Mouse (Mus musculus) CH12.LX (cell line): ENCODE measurements at regions not wholly inside any gene's neighbourhood (a gene's known extent, or its start where the extent isn't known, plus 50 kb on each side); places are given as distances from the start of the nearest gene placed in this dataset.

Experiments
- DNase-seq: peaks from one replicate; pipeline ENCODE4 v3.0.0-alpha.2; 2013; ENCODE audit errors: extremely low read depth
- H3K27ac ChIP-seq: 2 replicates; pipeline ENCODE4 v1.5.1; 2012; ENCODE audit warnings: low read depth, mild to moderate bottlenecking, control low read depth, moderate library complexity; ENCODE audit not compliant: insufficient read depth
- H3K27me3 ChIP-seq: replicated peaks from 2 replicates; pipeline ENCODE3; 2012; ENCODE audit warnings: inconsistent platforms
- H3K36me3 ChIP-seq, 2 experiments: replicated peaks in 1 of 2; 2 replicates each; pipeline versions ENCODE3 to v1.6.1; 2012; ENCODE audit warnings: inconsistent platforms in 1 of 2, low read length in 1 of 2, mild to moderate bottlenecking in 1 of 2, mixed read lengths in 1 of 2, moderate library complexity in 1 of 2; ENCODE audit not compliant: control insufficient read depth in 1 of 2, insufficient read depth in 1 of 2
- H3K4me1 ChIP-seq, 2 experiments: 2 replicates each; pipeline ENCODE4 v1.6.1; 2012; ENCODE audit warnings: inconsistent platforms in 1 of 2, moderate library complexity in 1 of 2; ENCODE audit not compliant: insufficient read depth in 2 of 2, control insufficient read depth in 1 of 2
- H3K4me2 ChIP-seq: 2 replicates; pipeline ENCODE4 v1.6.1; 2012; ENCODE audit warnings: low read depth, mild to moderate bottlenecking, control low read depth; ENCODE audit not compliant: poor library complexity, insufficient read depth, severe bottlenecking
- H3K4me3 ChIP-seq, 3 experiments: fragments of 150-350 bp in 1 of 3; sonication (generic) in 1 of 3; replicated peaks in 1 of 3; 2 replicates each; pipeline versions ENCODE3 to v1.5.1; 2011 to 2012; ENCODE audit warnings: low read depth in 2 of 3, low read length in 2 of 3, mild to moderate bottlenecking in 2 of 3, moderate library complexity in 2 of 3, control low read depth in 1 of 3, improper control_type of control experiment in 1 of 3, inconsistent platforms in 1 of 3, mixed read lengths in 1 of 3; ENCODE audit not compliant: poor library complexity in 1 of 3
- H3K79me2 ChIP-seq: replicated peaks from 2 replicates; pipeline ENCODE4 v1.6.1; 2012; ENCODE audit warnings: mild to moderate bottlenecking, moderate library complexity; ENCODE audit not compliant: control insufficient read depth, poor library complexity, insufficient read depth, severe bottlenecking; ENCODE audit errors: extremely low read depth
- H3K9ac ChIP-seq: 2 replicates; pipeline ENCODE4 v1.6.1; 2012; ENCODE audit warnings: low read depth, mild to moderate bottlenecking, control low read depth, moderate library complexity; ENCODE audit not compliant: insufficient read depth
- H3K9me3 ChIP-seq: replicated peaks from 2 replicates; pipeline ENCODE3; 2012; ENCODE audit warnings: low read length, inconsistent platforms, mixed read lengths
- CHD2 ChIP-seq: IDR thresholded peaks from 2 replicates; pipeline ENCODE4 v1.6.1; 2011; ENCODE audit warnings: low read length, improper control_type of control experiment
- GABPA ChIP-seq: IDR thresholded peaks from 2 replicates; pipeline ENCODE4 v1.6.1; 2012; ENCODE audit warnings: low read depth, low read length, improper control_type of control experiment, inconsistent platforms; ENCODE audit not compliant: insufficient replicate concordance
- HCFC1 ChIP-seq: IDR thresholded peaks from 2 replicates; pipeline ENCODE4 v1.6.1; 2012; ENCODE audit warnings: low read depth, mild to moderate bottlenecking, inconsistent platforms, low read length, improper control_type of control experiment
- IRF4 ChIP-seq: IDR thresholded peaks from 2 replicates; pipeline ENCODE4 v1.6.1; 2014; ENCODE audit warnings: low read depth, mild to moderate bottlenecking, inconsistent platforms, low read length, improper control_type of control experiment
- JUND ChIP-seq: conservative IDR thresholded peaks from 2 replicates; pipeline ENCODE4 v1.6.1; 2011; ENCODE audit warnings: low read depth, low read length, improper control_type of control experiment
- MAFK ChIP-seq: IDR thresholded peaks from 2 replicates; pipeline ENCODE4 v1.6.1; 2011; ENCODE audit warnings: low read length, improper control_type of control experiment; ENCODE audit not compliant: insufficient replicate concordance
- MAX ChIP-seq: IDR thresholded peaks from 2 replicates; pipeline ENCODE4 v1.6.1; 2011; ENCODE audit warnings: low read length, improper control_type of control experiment
- MAZ ChIP-seq: IDR thresholded peaks from 2 replicates; pipeline ENCODE4 v1.6.1; 2012; ENCODE audit warnings: low read depth, mild to moderate bottlenecking, inconsistent platforms, low read length, improper control_type of control experiment, moderate library complexity
- MEF2A ChIP-seq: IDR thresholded peaks from 2 replicates; pipeline ENCODE4 v1.6.1; 2014; ENCODE audit warnings: low read depth, mild to moderate bottlenecking, inconsistent platforms, low read length, improper control_type of control experiment, borderline replicate concordance
- MXI1 ChIP-seq: IDR thresholded peaks from 2 replicates; pipeline ENCODE4 v1.6.1; 2011; ENCODE audit warnings: mild to moderate bottlenecking, low read depth, low read length, improper control_type of control experiment
- NELFE ChIP-seq: IDR thresholded peaks from 2 replicates; pipeline ENCODE4 v1.6.1; 2011; ENCODE audit warnings: low read depth, low read length, improper control_type of control experiment
- PAX5 ChIP-seq: IDR thresholded peaks from 2 replicates; pipeline ENCODE4 v1.6.1; 2012; ENCODE audit warnings: low read length, inconsistent platforms, mixed read lengths
- RCOR1 ChIP-seq: conservative IDR thresholded peaks from 2 replicates; pipeline ENCODE4 v1.6.1; 2012; ENCODE audit warnings: low read depth, mild to moderate bottlenecking, inconsistent platforms, low read length, improper control_type of control experiment
- TBP ChIP-seq: conservative IDR thresholded peaks from 2 replicates; pipeline ENCODE4 v1.6.1; 2011; ENCODE audit warnings: low read depth, low read length, improper control_type of control experiment
- TCF12 ChIP-seq: IDR thresholded peaks from 2 replicates; pipeline ENCODE4 v1.6.1; 2014; ENCODE audit warnings: low read depth, mild to moderate bottlenecking, inconsistent platforms, low read length, improper control_type of control experiment
- ZMIZ1 ChIP-seq: IDR thresholded peaks from 2 replicates; pipeline ENCODE4 v1.6.1; 2012; ENCODE audit warnings: low read depth, mild to moderate bottlenecking, inconsistent platforms, low read length, improper control_type of control experiment
- dilution Hi-C: fragments of 300-500 bp; cut with MboI; formaldehyde crosslinking; loops from 2 replicates; pipeline ENCODE4 v1.14.3; 2020; ENCODE audit warnings: low sequenced_read_pairs; ENCODE audit not compliant: extremely low pct_unique_long_range_greater_than_20kb, extremely low pct_ligation_motif_present
- in situ Hi-C: fragments of 300-500 bp; cut with MboI; formaldehyde crosslinking; loops from 3 replicates; pipeline ENCODE4 v1.14.3; 2019; ENCODE audit warnings: low sequenced_read_pairs, low pct_ligation_motif_present, low pct_unique_long_range_greater_than_20kb, mixed read lengths

GRCm38 (mm10) chr5:53361295-53361694, 94.4 kb downstream of the Smim20 start:
- in situ Hi-C loops (no loop called here), dilution Hi-C loops (no loop called here)
- no peak overlapping the region for H3K9ac ChIP-seq
- DNase-seq = peak; percentile 64
- no peak overlapping the region for H3K4me3 ChIP-seq
- H3K4me1 ChIP-seq = peaks cover 20 to 53% of the 10 kb centered on the region in 2 experiments
- no peaks in the 10 kb centered on the region for H3K79me2 ChIP-seq
- no peak overlapping the region for H3K27ac ChIP-seq
- H3K27me3 ChIP-seq = no peaks in the 10 kb centered on the region
- H3K9me3 ChIP-seq = peaks cover 2% of the 10 kb centered on the region
- TF ChIP-seq MXI1 = no peak
- no peak for TF ChIP-seq IRF4
- TF ChIP-seq RCOR1 = no peak
- TF ChIP-seq MAFK = no peak
- H3K4me2 ChIP-seq = no peak overlapping the region; the same call in 1 of the 2 replicates
- no peaks in the 10 kb centered on the region for H3K36me3 ChIP-seq

DNA sequence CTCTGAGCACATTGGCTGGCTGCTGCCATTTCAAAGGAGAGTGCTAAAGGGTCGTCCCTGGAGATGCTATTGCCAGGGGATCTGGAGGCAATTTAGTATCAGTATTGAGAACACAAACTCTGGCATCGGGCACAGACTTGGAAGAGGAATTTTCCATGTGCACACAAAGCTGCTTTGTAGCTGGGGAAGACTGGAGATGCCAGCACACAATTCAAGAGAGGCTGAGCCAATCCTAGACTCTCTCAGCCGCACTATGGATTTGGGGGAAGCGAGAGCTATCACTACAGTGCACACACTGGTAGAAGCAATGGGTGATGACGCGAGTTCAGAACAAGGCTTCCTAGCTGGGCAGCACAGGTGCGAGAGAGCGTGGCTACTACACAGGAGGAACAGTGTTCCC, 97.0 kb downstream of the Smim20 start:
- no peaks in the 10 kb centered on the region for H3K79me2 ChIP-seq
- no peaks in the 10 kb centered on the region for H3K27me3 ChIP-seq
- no peaks in the 10 kb centered on the region for H3K36me3 ChIP-seq
- peaks cover 2% of the 10 kb centered on the region for H3K9me3 ChIP-seq
- in situ Hi-C loops (no loop called here), dilution Hi-C loops (no loop called here)
- H3K9ac ChIP-seq = no peak overlapping the region
- H3K27ac ChIP-seq = no peak overlapping the region
- H3K4me3 ChIP-seq = no peak overlapping the region
- TF ChIP-seq GABPA (no peak), PAX5 (no peak), MEF2A (no peak), HCFC1 (no peak), NELFE (no peak), TBP (no peak), MAX (no peak), TCF12 (no peak), CHD2 (no peak), MXI1 (no peak), ZMIZ1 (no peak), MAZ (no peak), JUND (no peak)
- no peak for DNase-seq
- H3K4me1 ChIP-seq = peaks cover 10 to 36% of the 10 kb centered on the region in 2 experiments
- H3K4me2 ChIP-seq = no peak overlapping the region
